Mouse (Mus musculus) heart, embryonic 10.5 days (tissue): ENCODE results near the gene Stambpl1. TPM values are rescaled to one million over a fixed set of nuclear protein-coding genes. Genes with fewer than 3 reads are reported as not detected.
"Not testable (repeated sequence)": the region's sequence is repeated elsewhere in the genome, so short reads cannot be mapped to it uniquely, and the experiment has no call there.

Experiments
- DNase-seq: peaks from one replicate; pipeline ENCODE4 v3.0.0-alpha.2; 2017; ENCODE audit warnings: low spot score
- H3K27ac ChIP-seq: fragments of 300-500 bp; sonication (generic); 2 replicates; pipeline ENCODE4 v1.5.1; 2016; ENCODE audit warnings: mild to moderate bottlenecking
- H3K27me3 ChIP-seq: fragments of 300-500 bp; sonication (generic); 2 replicates; pipeline ENCODE4 v1.6.1; 2016; ENCODE audit warnings: mild to moderate bottlenecking; ENCODE audit not compliant: poor library complexity, insufficient read depth, severe bottlenecking
- H3K36me3 ChIP-seq: fragments of 300-500 bp; sonication (generic); 2 replicates; pipeline ENCODE4 v1.6.1; 2016; ENCODE audit warnings: mild to moderate bottlenecking, moderate library complexity
- H3K4me1 ChIP-seq: fragments of 300-500 bp; sonication (generic); 2 replicates; pipeline ENCODE4 v1.6.1; 2016; ENCODE audit warnings: mild to moderate bottlenecking
- H3K4me3 ChIP-seq: fragments of 300-500 bp; sonication (generic); 2 replicates; pipeline ENCODE4 v1.5.1; 2016; ENCODE audit warnings: mild to moderate bottlenecking, moderate library complexity
- H3K9me3 ChIP-seq: fragments of 300-500 bp; sonication (generic); 2 replicates; pipeline ENCODE4 v1.6.1; 2016; ENCODE audit warnings: mild to moderate bottlenecking, moderate library complexity
- WGBS: fragments of 180-500 bp; shearing (Covaris S2); methylation state at CpG from one replicate; pipeline ENCODE4 v1.1.7; 2016; 5-methylcytosine and 5-hydroxymethylcytosine counted together
- polyA plus RNA-seq: library from polyadenylated mRNA; unstranded; fragments of >200 nt; fragmentation: Nextera tagmentation; extraction: Ambion mirVana; gene quantifications from 2 replicates; pipeline ENCODE4 v1.2.1, GENCODE M21; 2016

The Stambpl1 gene
- polyA plus RNA-seq, 1 experiment from 2014 or later = 3.9 TPM

GRCm38 (mm10) chr19:34180316-34180715, 11.7 kb upstream of the Stambpl1 start:
- Histone ChIP-seq H3K27me3 (no peaks in the 10 kb centered on the region), H3K4me3 (no peak overlapping the region), H3K4me1 (no peaks in the 10 kb centered on the region), H3K9me3 (no peaks in the 10 kb centered on the region), H3K27ac (no peak overlapping the region), H3K36me3 (no peaks in the 10 kb centered on the region)
- 66% methylated on average over 2 of the region's 2 CpGs for WGBS
- DNase-seq = no peak

DNA sequence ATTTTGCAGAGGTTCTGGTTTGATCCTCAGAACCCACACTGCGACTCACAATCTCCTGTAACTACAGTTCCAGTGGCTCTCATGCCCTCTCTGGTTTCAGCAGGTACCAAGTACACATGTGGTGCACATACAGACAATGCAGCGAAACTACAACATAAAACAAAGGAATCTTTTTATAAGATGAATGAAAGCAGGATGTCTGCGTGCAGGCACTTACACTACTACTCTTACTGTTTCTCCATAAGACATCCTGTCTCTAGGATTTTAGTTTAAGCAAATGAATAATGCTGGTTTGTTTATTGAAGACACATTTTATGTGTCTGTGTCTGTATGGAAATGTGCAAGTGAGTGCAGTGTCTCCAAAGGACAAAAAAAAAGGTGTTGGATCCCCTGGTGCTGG, 10.8 kb upstream of the Stambpl1 start:
- Histone ChIP-seq H3K27ac (no peak overlapping the region), H3K4me3 (no peak overlapping the region), H3K9me3 (no peaks in the 10 kb centered on the region), H3K27me3 (no peaks in the 10 kb centered on the region), H3K36me3 (no peaks in the 10 kb centered on the region), H3K4me1 (no peaks in the 10 kb centered on the region)
- DNase-seq = no peak
- 81% methylated on average over 3 of the region's 3 CpGs for WGBS

DNA sequence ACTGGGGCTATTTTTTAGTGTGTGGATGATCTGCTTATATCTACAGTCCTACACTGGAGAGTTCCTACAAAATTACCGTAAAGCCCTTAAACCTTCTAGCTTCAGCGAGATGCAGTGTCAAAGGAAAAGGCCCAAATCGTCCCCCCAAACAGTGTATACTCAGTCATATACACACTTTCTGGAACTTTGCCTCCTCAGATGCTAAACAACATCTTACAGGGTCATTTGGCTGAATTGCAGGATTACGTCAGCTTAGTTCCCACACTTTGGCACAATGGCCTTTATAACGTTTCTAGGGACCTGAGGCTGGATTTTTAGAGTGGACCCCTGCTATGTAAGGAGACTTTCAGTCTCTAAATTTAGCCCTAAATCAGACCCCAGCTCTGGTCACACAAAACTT, 9.5 kb upstream of the Stambpl1 start:
- H3K9me3 ChIP-seq = no peaks in the 10 kb centered on the region
- DNase-seq = no peak
- no peak overlapping the region for H3K4me3 ChIP-seq
- WGBS = 68% methylated on average over 5 of the region's 5 CpGs
- no peaks in the 10 kb centered on the region for H3K36me3 ChIP-seq
- H3K27ac ChIP-seq = no peak overlapping the region
- no peaks in the 10 kb centered on the region for H3K4me1 ChIP-seq
- no peaks in the 10 kb centered on the region for H3K27me3 ChIP-seq

GRCm38 (mm10) chr19:34186845-34187244, 5.2 kb upstream of the Stambpl1 start:
- Histone ChIP-seq H3K36me3 (no peaks in the 10 kb centered on the region), H3K27me3 (peaks cover 4% of the 10 kb centered on the region; the same call in 1 of the 2 replicates), H3K27ac (no peak overlapping the region), H3K4me3 (no peak overlapping the region), H3K4me1 (peaks cover under 1% of the 10 kb centered on the region; the same call in 1 of the 2 replicates), H3K9me3 (no peaks in the 10 kb centered on the region)
- 82% methylated on average over 4 of the region's 4 CpGs for WGBS
- no peak for DNase-seq

GRCm38 (mm10) chr19:34191645-34192007, 403 bp upstream of the Stambpl1 start:
- Histone ChIP-seq H3K27ac (peak overlapping the region; percentile 87), H3K4me3 (peak overlapping the region; percentile 82), H3K4me1 (peaks cover 5% of the 10 kb centered on the region; the same call in 1 of the 2 replicates), H3K36me3 (no peaks in the 10 kb centered on the region), H3K27me3 (peaks cover 4% of the 10 kb centered on the region; the same call in 1 of the 2 replicates), H3K9me3 (no peaks in the 10 kb centered on the region)
- 28% methylated on average over 10 of the region's 10 CpGs for WGBS
- no peak for DNase-seq

- Histone ChIP-seq H3K4me1 (peaks cover 5% of the 10 kb centered on the region; the same call in 1 of the 2 replicates), H3K36me3 (no peaks in the 10 kb centered on the region), H3K9me3 (no peaks in the 10 kb centered on the region), H3K27me3 (peaks cover 4% of the 10 kb centered on the region; the same call in 1 of the 2 replicates), H3K27ac (no peak overlapping the region), H3K4me3 (peak overlapping the region; percentile 82)
- WGBS = 7% methylated on average over 9 of the region's 9 CpGs
- no peak for DNase-seq
Measured at GRCm38 (mm10) chr19:34193149-34193548, 1.1 kb downstream of the Stambpl1 start.

DNA sequence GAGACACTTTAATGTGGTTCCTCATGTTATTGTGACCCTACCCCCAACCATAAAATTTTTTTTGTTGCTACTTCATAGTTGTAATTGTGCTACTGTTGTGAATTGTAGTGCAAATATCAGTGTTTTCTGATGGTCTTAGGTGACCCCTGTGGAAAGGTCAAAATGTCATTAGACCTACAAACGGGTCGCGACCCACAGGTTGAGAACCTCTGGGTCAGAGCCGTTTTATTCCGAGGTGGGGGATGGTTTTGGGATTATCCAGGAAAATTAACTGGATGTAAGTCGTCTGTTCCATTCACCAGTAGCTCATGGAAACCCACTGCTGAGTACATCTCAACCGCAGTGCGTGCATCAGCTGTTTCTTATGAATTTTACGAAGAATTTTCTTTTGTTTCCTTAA, 1.7 kb downstream of the Stambpl1 start:
- no peak for DNase-seq
- H3K27ac ChIP-seq = no peak overlapping the region
- H3K9me3 ChIP-seq = no peaks in the 10 kb centered on the region
- peaks cover 4% of the 10 kb centered on the region; the same call in 1 of the 2 replicates for H3K27me3 ChIP-seq
- H3K4me1 ChIP-seq = peaks cover 5% of the 10 kb centered on the region; the same call in 1 of the 2 replicates
- peak overlapping the region; percentile 82 for H3K4me3 ChIP-seq
- H3K36me3 ChIP-seq = no peaks in the 10 kb centered on the region
- WGBS = 67% methylated on average over 9 of the region's 9 CpGs

DNA sequence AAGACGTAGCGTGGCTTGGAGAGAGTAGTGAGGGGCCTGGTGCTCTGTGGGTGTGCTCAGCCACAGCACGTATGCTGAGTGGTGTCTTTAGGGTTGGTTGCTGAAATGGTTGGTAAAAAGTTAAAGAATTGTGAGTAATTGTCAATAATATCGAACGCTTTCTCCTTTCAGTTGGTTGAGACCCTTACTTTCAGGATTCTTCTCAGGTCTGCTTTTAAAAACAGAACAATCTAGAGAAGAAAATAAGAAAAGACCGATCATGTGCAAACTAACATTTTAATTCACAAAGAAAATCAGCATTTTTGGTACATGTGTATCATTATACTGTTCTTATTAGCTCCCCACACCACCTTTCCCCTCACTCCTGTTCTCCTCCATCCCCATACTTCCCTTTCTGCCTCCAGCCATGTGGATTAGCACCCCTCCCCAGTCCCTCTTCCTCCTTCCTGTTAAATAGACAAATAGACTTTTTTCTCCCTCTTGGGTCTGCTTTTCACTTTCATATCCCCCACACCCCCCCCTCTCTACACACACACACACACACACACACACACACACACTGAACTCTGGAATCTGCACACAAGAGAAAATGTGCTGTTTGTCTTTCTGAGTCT, 2.2 kb downstream of the Stambpl1 start:
- WGBS = 88% methylated on average over 6 of the region's 6 CpGs
- H3K9me3 ChIP-seq = no peaks in the 10 kb centered on the region

GRCm38 (mm10) chr19:34195031-34195430, 3.0 kb downstream of the Stambpl1 start:
- no peak overlapping the region for H3K4me3 ChIP-seq

More for the DNA sequence above, 2.2 kb downstream of the Stambpl1 start:
- Histone ChIP-seq H3K4me1 (peaks cover 5% of the 10 kb centered on the region; the same call in 1 of the 2 replicates), H3K4me3 (no peak overlapping the region), H3K36me3 (no peaks in the 10 kb centered on the region), H3K27ac (no peak overlapping the region), H3K27me3 (peaks cover 4% of the 10 kb centered on the region; the same call in 1 of the 2 replicates)
- DNase-seq = no peak

GRCm38 (mm10) chr19:34198066-34198465, 6.0 kb downstream of the Stambpl1 start:
- 90% methylated on average over 1 of the region's 1 CpGs for WGBS

More at GRCm38 (mm10) chr19:34195031-34195430, 3.0 kb downstream of the Stambpl1 start:
- no peaks in the 10 kb centered on the region for H3K9me3 ChIP-seq
- no peaks in the 10 kb centered on the region for H3K36me3 ChIP-seq
- WGBS = 70% methylated on average over 2 of the region's 2 CpGs
- peaks cover 4% of the 10 kb centered on the region; the same call in 1 of the 2 replicates for H3K27me3 ChIP-seq
- DNase-seq = no peak
- H3K4me1 ChIP-seq = peaks cover 5% of the 10 kb centered on the region; the same call in 1 of the 2 replicates
- H3K27ac ChIP-seq = no peak overlapping the region

GRCm38 (mm10) chr19:34198901-34199300, 6.9 kb downstream of the Stambpl1 start:
- H3K36me3 ChIP-seq = no peaks in the 10 kb centered on the region
- no peaks in the 10 kb centered on the region for H3K9me3 ChIP-seq
- no peaks in the 10 kb centered on the region for H3K4me1 ChIP-seq
- DNase-seq = no peak
- H3K4me3 ChIP-seq = no peak overlapping the region
- H3K27me3 ChIP-seq = no peaks in the 10 kb centered on the region
- H3K27ac ChIP-seq = no peak overlapping the region
- 70% methylated on average over 4 of the region's 4 CpGs for WGBS

More at GRCm38 (mm10) chr19:34198066-34198465, 6.0 kb downstream of the Stambpl1 start:
- no peaks in the 10 kb centered on the region for H3K36me3 ChIP-seq
- DNase-seq = no peak
- no peaks in the 10 kb centered on the region for H3K27me3 ChIP-seq
- H3K27ac ChIP-seq = no peak overlapping the region
- no peaks in the 10 kb centered on the region for H3K9me3 ChIP-seq
- no peaks in the 10 kb centered on the region for H3K4me1 ChIP-seq
- H3K4me3 ChIP-seq = no peak overlapping the region

DNA sequence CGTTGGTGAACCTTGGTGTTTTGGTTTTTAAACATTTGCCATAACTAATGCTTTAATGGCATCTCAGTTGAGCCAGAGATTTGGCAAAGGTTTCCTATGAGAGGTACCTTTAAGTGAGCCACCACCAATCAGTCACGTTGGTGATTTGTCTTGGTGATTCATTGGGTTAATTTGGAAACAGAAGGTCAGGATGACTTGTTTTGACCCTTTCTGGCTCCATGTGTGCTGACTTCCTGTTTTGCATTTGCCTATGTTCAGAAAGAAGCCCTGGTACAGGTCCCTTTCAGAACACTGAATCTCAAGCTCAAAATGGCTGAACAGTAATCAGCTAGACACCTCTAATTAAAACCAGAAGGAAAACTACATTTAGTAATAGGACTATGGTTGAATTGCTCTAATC, 7.5 kb downstream of the Stambpl1 start:
- Histone ChIP-seq H3K27ac (no peak overlapping the region), H3K4me1 (no peaks in the 10 kb centered on the region), H3K36me3 (no peaks in the 10 kb centered on the region), H3K27me3 (no peaks in the 10 kb centered on the region), H3K9me3 (no peaks in the 10 kb centered on the region), H3K4me3 (no peak overlapping the region)
- 59% methylated on average over 2 of the region's 2 CpGs for WGBS
- DNase-seq = no peak

DNA sequence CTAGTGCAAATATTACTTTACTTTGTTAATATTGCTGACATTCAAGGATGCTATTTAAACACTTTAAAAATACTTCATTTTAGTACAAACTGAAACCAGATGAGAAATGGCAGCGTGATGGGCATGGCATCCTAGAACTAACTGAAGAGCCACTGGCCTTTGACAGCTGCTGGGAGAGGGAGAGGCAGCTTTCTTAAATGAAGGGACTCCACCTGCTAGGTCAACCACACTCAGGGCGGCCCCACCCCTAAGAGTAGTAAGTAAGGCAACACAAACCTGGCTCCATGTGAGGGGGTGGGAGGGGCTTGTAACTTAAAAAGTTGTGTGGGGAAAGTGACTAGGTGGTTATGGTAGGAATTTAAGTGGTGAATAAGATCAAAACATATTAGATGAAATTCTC, 10.6 kb downstream of the Stambpl1 start:
- Histone ChIP-seq H3K9me3 (no peaks in the 10 kb centered on the region), H3K4me1 (no peaks in the 10 kb centered on the region), H3K36me3 (no peaks in the 10 kb centered on the region), H3K27ac (no peak overlapping the region), H3K27me3 (no peaks in the 10 kb centered on the region), H3K4me3 (no peak overlapping the region)
- no peak for DNase-seq
- 69% methylated on average over 2 of the region's 2 CpGs for WGBS

- H3K9me3 ChIP-seq, H3K36me3 ChIP-seq, H3K27me3 ChIP-seq, DNase-seq, H3K4me3 ChIP-seq, H3K27ac ChIP-seq, H3K4me1 ChIP-seq: not testable (repeated sequence)
- WGBS = 89% methylated on average over 4 of the region's 4 CpGs
Measured at GRCm38 (mm10) chr19:34206128-34206527, 14.1 kb downstream of the Stambpl1 start.
